Mouse (Mus musculus) adrenal gland, postnatal 25 days (tissue): ENCODE data around the gene Dhx30. TPM values are rescaled to one million over a fixed set of nuclear protein-coding genes. Genes with fewer than 3 reads are reported as not detected.
"Not testable (repeated sequence)": the region's sequence is repeated elsewhere in the genome, so short reads cannot be mapped to it uniquely, and the experiment has no call there.

ENCODE experiments used
- DNase-seq: peaks from one replicate; pipeline ENCODE4 v3.0.0; 2021; ENCODE audit warnings: mixed read lengths
- long read RNA-seq: library from polyadenylated mRNA; stranded (forward); transcript quantifications from one replicate; pipeline ENCODE4 v2.0.0, GENCODE M21; 2021
- total RNA-seq: library from RNA; stranded (reverse); gene quantifications from 2 replicates; pipeline ENCODE4 v1.2.3, GENCODE M21; 2021

Dhx30 gene
- 96.3 and 116 TPM in 2 replicates for total RNA-seq
- long read RNA-seq, full-length matches to known transcripts = 23 of 69 reads
- long read RNA-seq, partial matches to known transcripts = 28 of 69 reads
- long read RNA-seq, other reads (novel, unspliced or antisense) = 18 of 69 reads

- DNase-seq = no peak
Observed at GRCm38 (mm10) chr9:110117779-110118139, at the start of gene Dhx30. Dhx30 (minus strand) TSS chr9:110117830.

- no peak for DNase-seq
Observed at GRCm38 (mm10) chr9:110163071-110163470, 45.4 kb upstream of the Dhx30 start.

GRCm38 (mm10) chr9:110162441-110162840 is 44.8 kb upstream of the Dhx30 start:
- DNase-seq = no peak

GRCm38 (mm10) chr9:110160486-110160885 is 42.9 kb upstream of the Dhx30 start:
- not testable (repeated sequence) for DNase-seq

GRCm38 (mm10) chr9:110159036-110159435 is 41.4 kb upstream of the Dhx30 start:
- peak; percentile 62 for DNase-seq

- no peak for DNase-seq
Observed at GRCm38 (mm10) chr9:110148598-110148997, 31.0 kb upstream of the Dhx30 start.

GRCm38 (mm10) chr9:110142097-110142496 is 24.5 kb upstream of the Dhx30 start:
- DNase-seq = no peak

- DNase-seq = no peak
Observed at GRCm38 (mm10) chr9:110139119-110139518, 21.5 kb upstream of the Dhx30 start.

- DNase-seq = no peak
Observed at GRCm38 (mm10) chr9:110134176-110134575, 16.5 kb upstream of the Dhx30 start.

- no peak for DNase-seq
Observed at GRCm38 (mm10) chr9:110132921-110133320, 15.3 kb upstream of the Dhx30 start.

GRCm38 (mm10) chr9:110132201-110132605 is 14.6 kb upstream of the Dhx30 start:
- DNase-seq = peak; percentile 44

- DNase-seq = peak; percentile 100
Observed at GRCm38 (mm10) chr9:110131525-110132197, 14.0 kb upstream of the Dhx30 start.

GRCm38 (mm10) chr9:110130896-110131524 is 13.4 kb upstream of the Dhx30 start:
- DNase-seq = no peak

GRCm38 (mm10) chr9:110124008-110124540 is 6.4 kb upstream of the Dhx30 start:
- not testable (repeated sequence) for DNase-seq

- no peak for DNase-seq
Observed at GRCm38 (mm10) chr9:110123322-110123721, 5.7 kb upstream of the Dhx30 start.

GRCm38 (mm10) chr9:110121424-110121823 is 3.8 kb upstream of the Dhx30 start:
- no peak for DNase-seq

GRCm38 (mm10) chr9:110118249-110118648 is 619 bp upstream of the Dhx30 start:
- no peak for DNase-seq

- DNase-seq = peak; percentile 89
Observed at GRCm38 (mm10) chr9:110116977-110117778, 452 bp downstream of the Dhx30 start, which contains the start of gene Smarcc1. Smarcc1 (plus strand) TSS chr9:110117708.

- DNase-seq = no peak
Observed at GRCm38 (mm10) chr9:110116353-110116976, 1.2 kb downstream of the Dhx30 start.

- DNase-seq = peak; percentile 97
Observed at GRCm38 (mm10) chr9:110100627-110101600, 16.7 kb downstream of the Dhx30 start.

- no peak for DNase-seq
Observed at GRCm38 (mm10) chr9:110097791-110098190, 19.8 kb downstream of the Dhx30 start.
